Mouse (Mus musculus): ENCODE measurements around the gene Ccdc116.

DNA sequence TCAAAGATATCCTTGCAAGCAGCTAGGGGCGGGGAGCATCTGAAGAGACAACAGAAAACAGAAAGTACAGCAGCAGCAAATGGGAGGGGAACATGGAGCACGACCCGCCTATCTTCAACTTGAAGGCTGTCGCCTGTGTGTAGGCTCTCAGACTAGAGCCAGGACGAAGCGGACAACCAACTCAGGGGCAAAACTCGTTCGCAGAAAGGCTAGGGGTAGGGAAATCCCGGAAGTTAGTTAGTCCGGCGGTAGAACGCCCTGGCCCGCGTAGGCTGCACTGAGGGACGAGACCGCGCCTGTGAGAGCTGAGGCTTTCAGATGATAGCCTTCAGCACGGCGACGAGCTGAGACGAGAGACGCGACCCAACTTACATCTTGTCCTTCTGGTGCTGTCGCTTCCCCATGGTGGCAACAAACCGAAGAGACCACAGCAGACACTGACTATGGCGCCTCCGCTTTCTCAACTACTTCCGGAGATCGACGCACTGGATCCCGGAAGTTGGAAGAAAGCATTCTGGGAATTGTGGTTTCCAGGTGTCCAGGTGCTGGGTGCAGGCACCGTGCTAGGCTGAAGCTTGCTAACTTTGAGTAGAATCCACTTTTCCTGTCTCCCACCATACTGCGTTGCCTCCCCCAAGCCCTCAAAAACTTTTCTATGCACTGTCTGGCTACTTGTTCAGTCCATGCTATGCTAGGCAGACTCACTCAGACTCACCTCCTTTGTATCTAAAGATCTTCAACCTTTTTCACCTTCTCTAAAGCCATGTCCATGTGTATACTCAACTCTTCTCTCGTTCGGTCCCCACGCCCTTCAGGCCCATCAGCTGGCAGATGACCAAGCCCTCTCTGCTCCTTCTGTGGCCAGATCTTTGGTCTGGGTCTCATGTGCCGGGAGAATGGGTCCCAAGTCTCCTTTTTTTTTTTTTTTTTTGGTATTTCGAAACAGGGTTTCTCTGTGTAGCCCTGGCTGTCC lies 36.0 kb downstream of the Ccdc116 start, which contains the start of gene Ppil2:
- no peak for TF ChIP-seq CTCF (IDR thresholded peaks at IDR 0.05; ENCODE audit: extremely low read depth, insufficient read depth, insufficient read length, insufficient replicate concordance)
- TF ChIP-seq POLR2A (IDR thresholded peaks at IDR 0.05; ENCODE audit: low read depth, low read length), result peak; percentile 72

Data from spleen, adult 2 months (tissue).